In the genomic region with DNA sequence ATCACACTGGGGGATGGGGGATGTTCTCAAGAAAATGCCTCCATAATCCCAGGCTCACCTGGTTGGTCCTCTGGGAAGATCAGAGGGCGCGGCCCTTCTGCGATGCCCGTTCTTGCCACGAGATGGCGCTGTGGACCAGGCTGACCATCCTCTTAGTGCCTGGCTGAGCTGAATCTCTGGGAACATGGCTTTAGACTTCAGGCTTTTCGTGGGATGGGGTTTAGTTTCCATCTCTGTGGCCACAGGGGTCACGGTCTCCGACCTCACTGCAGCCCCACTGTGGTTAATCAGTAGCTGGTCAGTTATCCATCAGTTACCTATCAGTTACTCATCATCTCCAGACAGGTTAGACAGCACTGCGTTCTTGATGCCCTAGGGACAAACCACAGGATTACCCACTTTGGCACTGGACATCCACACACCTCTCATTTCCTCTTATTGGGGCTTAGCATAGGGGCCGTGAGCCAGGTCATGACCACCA, we compare ENCODE assay signal across 8 mouse cellular contexts.
A peak's percentile ranks its signal among the peaks of the same experiment; 100 is the strongest.
DNase-seq lines count a peak whose midpoint lies in the region; ATAC-seq lines count a peak whose summit lies in the region.

No protein-coding gene starts in this region.

- no peaks in the 10 kb centered on the region; the same call in 1 of the 2 replicates for H3K27me3 ChIP-seq in forebrain, embryonic 16.5 days (replicated peaks; ENCODE audit: control insufficient read depth, insufficient read depth, low read length)
- H3K27me3 ChIP-seq in hindbrain, embryonic 10.5 days (ENCODE audit: insufficient read depth, poor library complexity, severe bottlenecking): peaks cover 55% of the 10 kb centered on the region
- no peaks in the 10 kb centered on the region for H3K27me3 ChIP-seq in lung, embryonic 16.5 days (ENCODE audit: control insufficient read depth, insufficient read depth, low read depth, low read length)

- H3K9me3 ChIP-seq in forebrain, embryonic 16.5 days (ENCODE audit: control insufficient read depth, low read length): no peaks in the 10 kb centered on the region
- H3K9me3 ChIP-seq in hindbrain, embryonic 10.5 days: no peaks in the 10 kb centered on the region
- no peaks in the 10 kb centered on the region for H3K9me3 ChIP-seq in lung, embryonic 16.5 days (ENCODE audit: control insufficient read depth, low read length)

- WGBS in forebrain, embryonic 16.5 days: 8% methylated on average over 11 of the region's 11 CpGs
- 12% methylated on average over 11 of the region's 11 CpGs for WGBS in hindbrain, embryonic 10.5 days
- 9% methylated on average over 11 of the region's 11 CpGs for WGBS in lung, embryonic 16.5 days

- ATAC-seq in forebrain, embryonic 16.5 days: peak; percentile 41; the same call in 1 of the 2 replicates
- ATAC-seq in lung, embryonic 16.5 days (ENCODE audit: low read depth): peak; percentile 46

- H3K4me3 ChIP-seq in forebrain, embryonic 16.5 days (replicated peaks; ENCODE audit: low read length): no peak overlapping the region
- H3K4me3 ChIP-seq in hindbrain, embryonic 10.5 days: no peak overlapping the region
- H3K4me3 ChIP-seq in lung, embryonic 16.5 days (ENCODE audit: low read length): no peak overlapping the region

- H3K27ac ChIP-seq in forebrain, embryonic 16.5 days (ENCODE audit: low read length): no peak overlapping the region
- 0 out of 2 replicates have a peak overlapping the region, but pooled peaks have one; percentile 62 for H3K27ac ChIP-seq in hindbrain, embryonic 10.5 days
- no peak overlapping the region for H3K27ac ChIP-seq in lung, embryonic 16.5 days (ENCODE audit: low read length)

- no peak overlapping the region for H3K4me2 ChIP-seq in forebrain, embryonic 16.5 days (ENCODE audit: low read length)
- H3K4me2 ChIP-seq in lung, embryonic 16.5 days (ENCODE audit: low read depth, low read length): no peak overlapping the region

- H3K36me3 ChIP-seq in forebrain, embryonic 16.5 days (ENCODE audit: control insufficient read depth, insufficient read depth): no peaks in the 10 kb centered on the region
- no peaks in the 10 kb centered on the region for H3K36me3 ChIP-seq in hindbrain, embryonic 10.5 days
- H3K36me3 ChIP-seq in lung, embryonic 16.5 days (ENCODE audit: control insufficient read depth, insufficient read depth, low read length): no peaks in the 10 kb centered on the region

- peaks cover 54% of the 10 kb centered on the region for H3K4me1 ChIP-seq in forebrain, embryonic 16.5 days (replicated peaks; ENCODE audit: control insufficient read depth, insufficient read depth, low read length)
- H3K4me1 ChIP-seq in hindbrain, embryonic 10.5 days (replicated peaks): peaks cover 55% of the 10 kb centered on the region
- H3K4me1 ChIP-seq in lung, embryonic 16.5 days (replicated peaks; ENCODE audit: control insufficient read depth, insufficient read depth, low read length): peaks cover 31% of the 10 kb centered on the region

- DNase-seq in Muller cell, postnatal 12 days (ENCODE audit: inconsistent ontology term): peak; percentile 65
- peak; percentile 55 to 79 for DNase-seq in cerebellum, adult 18-20 months
- DNase-seq in hindbrain, embryonic 10.5 days (ENCODE audit: low spot score): peak; percentile 89
- peak; percentile 88 to 89 for DNase-seq in layer of hippocampus, postnatal 10 days (ENCODE audit: low spot score in 2 of 2)
- peak; percentile 22 for DNase-seq in retina, adult 2 months (ENCODE audit: low read depth, low spot score)
- DNase-seq in urinary bladder, adult 18-20 months (ENCODE audit: low spot score in 2 of 2): peak; percentile 70 to 86

- H3K9ac ChIP-seq in forebrain, embryonic 16.5 days (replicated peaks; ENCODE audit: low read depth, low read length): no peak overlapping the region; the same call in 1 of the 2 replicates
- no peak overlapping the region for H3K9ac ChIP-seq in lung, embryonic 16.5 days (ENCODE audit: low read length)

Comparison
In these comparisons a context has a peak if more than half of its experiments do, and no peak if none do; other contexts are left out.
1. DNase-seq: peak in every context shown above with its lines; median percentile 89 in hindbrain, embryonic 10.5 days; 88 in layer of hippocampus, postnatal 10 days; 78 in urinary bladder, adult 18-20 months; 67 in cerebellum, adult 18-20 months; 65 in Muller cell, postnatal 12 days; 22 in retina, adult 2 months.